Mouse (Mus musculus) central nervous system, embryonic 18 days (tissue): Measurements from ENCODE around the gene Olfr113. TPM values are rescaled to one million over a fixed set of nuclear protein-coding genes. Genes with fewer than 3 reads are reported as not detected.

Source experiments
- polyA plus RNA-seq: library from polyadenylated mRNA; depleted of rRNA; stranded (reverse); fragments of >200 nt; gene quantifications from 2 replicates; pipeline ENCODE4 v1.2.3, GENCODE M21; 2012; rRNA removed

Gene Olfr113
- not detected in 2 replicates for polyA plus RNA-seq

GRCm38 (mm10) chr17:37577563-37577962 is at the start of gene Olfr113:
TSS of gene Olfr113 (minus strand) at chr17:37577663.

GRCm38 (mm10) chr17:37627009-37627408 is 49.5 kb upstream of the Olfr113 start, which contains the start of the genes Olfr115 and Olfr116:
TSS of gene Olfr115 (minus strand) at chr17:37627109.
TSS of gene Olfr116 (minus strand) at chr17:37627199.

GRCm38 (mm10) chr17:37592643-37593042 is 15.2 kb upstream of the Olfr113 start, which contains the start of gene Olfr114:
TSS of gene Olfr114 (minus strand) at chr17:37592743.

GRCm38 (mm10) chr17:37569351-37569750 is 8.1 kb downstream of the Olfr113 start, which contains the start of gene Olfr112:
TSS of gene Olfr112 (minus strand) at chr17:37569451.

Other genes with a start within 250 kb of the Olfr113 start
- gene Olfr103, start 238.0 kb downstream of the Olfr113 start, polyA plus RNA-seq = not detected in 2 replicates
- not detected in 2 replicates for gene Olfr104-ps, start 218.1 kb downstream of the Olfr113 start, polyA plus RNA-seq
- gene Olfr105-ps, start 198.6 kb downstream of the Olfr113 start, polyA plus RNA-seq = not detected in 2 replicates
- not detected in 2 replicates for gene Olfr106-ps, start 187.3 kb downstream of the Olfr113 start, polyA plus RNA-seq
- gene Olfr107, start 178.4 kb downstream of the Olfr113 start, polyA plus RNA-seq = not detected in 2 replicates
- gene Olfr108, start 132.2 kb downstream of the Olfr113 start, polyA plus RNA-seq = not detected in 2 replicates
- not detected in 2 replicates for gene Olfr109, start 118.7 kb downstream of the Olfr113 start, polyA plus RNA-seq
- gene H2-M2, start 94.1 kb downstream of the Olfr113 start, polyA plus RNA-seq = not detected in 2 replicates
- 0.03 TPM in 1 of 2 replicates, not detected in the other for gene Olfr110, start 85.2 kb downstream of the Olfr113 start, polyA plus RNA-seq
- 0.04 and 0.05 TPM in 2 replicates for gene Olfr111, start 69.6 kb downstream of the Olfr113 start, polyA plus RNA-seq
- gene Olfr112, start 8.2 kb downstream of the Olfr113 start, polyA plus RNA-seq = not detected in 2 replicates
- gene Olfr114, start 15.1 kb upstream of the Olfr113 start, polyA plus RNA-seq = not detected in 2 replicates
- gene Olfr115, start 49.4 kb upstream of the Olfr113 start, polyA plus RNA-seq = not detected in 2 replicates
- not detected in 2 replicates for gene Olfr116, start 49.5 kb upstream of the Olfr113 start, polyA plus RNA-seq
- gene Olfr117, start 86.1 kb upstream of the Olfr113 start, polyA plus RNA-seq = not detected in 2 replicates
- gene Olfr118, start 89.3 kb upstream of the Olfr113 start, polyA plus RNA-seq = not detected in 2 replicates
- not detected in 2 replicates for gene Olfr119, start 118.9 kb upstream of the Olfr113 start, polyA plus RNA-seq
- not detected in 2 replicates for gene Olfr120, start 144.1 kb upstream of the Olfr113 start, polyA plus RNA-seq
- not detected in 2 replicates for gene Olfr121, start 171.2 kb upstream of the Olfr113 start, polyA plus RNA-seq
- not detected in 2 replicates for gene Olfr122, start 190.9 kb upstream of the Olfr113 start, polyA plus RNA-seq
- not detected in 2 replicates for gene Olfr123, start 215.9 kb upstream of the Olfr113 start, polyA plus RNA-seq
- not detected in 2 replicates for gene Olfr124, start 222.2 kb upstream of the Olfr113 start, polyA plus RNA-seq